Comparison of ENCODE assay signal across 16 mouse cellular contexts in the genomic region with DNA sequence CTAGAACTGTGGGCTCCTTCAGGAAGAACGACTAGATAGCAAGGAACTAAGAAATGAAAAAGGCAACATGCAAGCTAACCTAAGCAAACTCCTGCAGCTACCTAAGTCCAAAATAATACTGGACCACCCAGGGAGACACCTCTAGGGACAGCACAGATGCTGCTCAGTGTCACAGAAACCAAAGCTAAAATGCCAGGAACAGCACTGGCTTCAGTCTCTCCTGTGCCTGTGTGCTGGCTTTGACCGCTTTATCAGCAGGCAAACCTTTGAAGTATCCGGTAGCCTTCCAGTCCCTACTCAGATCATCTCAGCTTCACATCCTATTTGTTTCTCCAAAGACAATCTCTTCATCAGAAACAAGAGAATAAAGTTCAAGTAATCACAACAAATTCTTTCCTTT.
"Had no signal": no experiment of that assay in that cellular context is flagged by ENCODE, and none has a peak within 500 bp of the region (broad histone marks: within the 10 kb centered on the region; RNA-seq: fewer than 3 reads in every experiment).

No protein-coding gene starts in this region.

- H3K9ac ChIP-seq: neural tube, embryonic 13.5 days; neural tube, embryonic 15.5 days; stomach, embryonic 15.5 days had no signal

- H3K4me1 ChIP-seq: stomach, embryonic 15.5 days had no signal

- H3K36me3 ChIP-seq: neural tube, embryonic 13.5 days; neural tube, embryonic 15.5 days; stomach, embryonic 15.5 days had no signal

- H3K27me3 ChIP-seq: neural tube, embryonic 13.5 days; neural tube, embryonic 15.5 days; stomach, embryonic 15.5 days had no signal

- H3K27ac ChIP-seq: neural tube, embryonic 13.5 days; neural tube, embryonic 15.5 days; stomach, embryonic 15.5 days; stomach, postnatal 0 days had no signal

- H3K4me3 ChIP-seq: neural tube, embryonic 13.5 days; neural tube, embryonic 15.5 days; stomach, embryonic 15.5 days had no signal

- DNase-seq: retina, postnatal 1 day; right cerebral cortex, adult 18-20 months; right cerebral cortex, postnatal 14 days; right cerebral cortex, postnatal 25 days; right cerebral cortex, postnatal 4 days; spleen, adult 18-20 months; thymus, adult 18-20 months; thymus, adult 2 months; thymus, postnatal 14 days; thymus, postnatal 25 days; thymus, postnatal 36 days; thymus, postnatal 4 days had no signal
